Mouse (Mus musculus) small intestine, adult 2 months (tissue): ENCODE results near the gene Edem2.
A peak's percentile ranks its signal among the peaks of the same experiment; 100 is the strongest.

Source experiments
- CTCF ChIP-seq: fragments of 200-500 bp; IDR thresholded peaks from 2 replicates; pipeline ENCODE4 v1.5.1; 2012; ENCODE audit warnings: low read depth, mild to moderate bottlenecking, control low read depth, inconsistent platforms, low read length, moderate library complexity, mixed read lengths; ENCODE audit not compliant: insufficient replicate concordance, insufficient read length; ENCODE audit errors: extremely low read depth
- POLR2A ChIP-seq: fragments of 200-500 bp; IDR thresholded peaks from 2 replicates; pipeline ENCODE4 v1.6.1; 2012; ENCODE audit warnings: low read depth, mild to moderate bottlenecking, control low read depth, inconsistent platforms, low read length, moderate library complexity

DNA sequence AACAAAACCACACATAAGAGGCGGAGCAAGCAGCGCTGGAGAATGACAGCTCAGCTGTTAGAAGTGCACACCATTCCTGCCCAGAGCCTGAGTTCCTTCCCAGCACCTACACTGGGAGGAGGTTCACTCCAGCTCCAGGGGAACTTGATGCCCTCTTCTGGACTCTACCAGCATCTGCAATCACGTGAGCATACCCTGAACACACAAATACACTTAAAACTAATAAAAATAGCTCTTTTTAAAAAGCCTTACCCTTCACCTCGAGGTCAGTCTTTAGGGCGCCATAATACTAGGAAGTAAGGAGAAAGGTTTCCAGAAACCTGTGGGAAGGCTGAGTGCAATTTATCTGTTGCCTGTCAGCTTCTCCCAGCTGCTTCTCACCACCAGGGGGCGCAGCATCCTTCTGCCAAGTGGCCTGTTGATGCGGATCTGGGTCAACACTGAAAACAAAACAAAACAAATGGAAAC lies 33.1 kb downstream of the Edem2 start:
- TF ChIP-seq CTCF (peak; percentile 99), POLR2A (no peak)
